Mouse (Mus musculus) layer of hippocampus, adult 11-12 months (tissue): ENCODE measurements around the gene Eef1akmt3.
A peak's percentile ranks its signal among the peaks of the same experiment; 100 is the strongest.

Experiments
- DNase-seq: peaks from one replicate; pipeline ENCODE4 v3.0.0; 2022; ENCODE audit warnings: low spot score

Gene Eef1akmt3

DNA sequence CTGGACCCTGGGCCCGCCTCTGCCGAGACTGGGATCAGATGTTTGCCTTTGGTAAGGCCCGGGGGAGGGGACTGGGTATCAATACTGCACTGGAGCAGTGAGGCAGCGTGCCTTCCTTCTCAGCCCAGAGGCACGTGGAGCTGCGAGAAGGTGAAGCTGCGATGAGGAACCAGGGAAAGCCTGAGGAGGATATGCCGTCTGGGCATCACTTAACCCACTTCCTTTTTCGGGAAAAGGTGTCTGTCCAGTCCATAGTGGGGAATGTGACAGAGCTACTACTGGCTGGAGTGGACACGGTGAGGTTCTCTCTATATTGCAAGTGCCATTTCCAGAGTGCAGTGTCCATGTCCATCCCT is 8.8 kb upstream of the Eef1akmt3 start:
- DNase-seq, result no peak

- DNase-seq, result no peak
Measured at GRCm38 (mm10) chr10:127049395-127050118, 8.2 kb upstream of the Eef1akmt3 start.

GRCm38 (mm10) chr10:127048608-127049394 is 7.5 kb upstream of the Eef1akmt3 start:
- no peak for DNase-seq

DNA sequence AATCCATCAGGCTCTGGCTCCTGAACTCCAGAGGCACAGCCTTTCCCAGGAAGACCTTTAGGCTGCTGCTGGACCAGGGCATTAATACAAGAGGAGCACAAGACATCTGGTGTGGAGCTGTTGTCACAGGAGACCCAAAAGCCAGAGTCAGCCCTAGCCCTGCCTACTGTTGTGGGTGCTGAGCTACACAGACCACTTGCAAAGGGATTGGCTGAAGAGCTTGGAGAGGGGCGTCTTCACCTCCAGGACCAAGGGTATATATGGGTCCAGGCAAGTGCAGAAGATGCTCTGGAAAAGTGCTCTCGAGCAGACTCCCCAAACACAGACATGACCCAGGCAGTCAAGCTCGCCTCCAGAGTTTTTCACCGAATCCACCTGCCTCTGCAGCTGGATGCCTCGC is 6.6 kb upstream of the Eef1akmt3 start, which contains the start of gene Cyp27b1:
TSS of gene Cyp27b1 (plus strand) at position 297 of the 400 bp plus-strand sequence.
- DNase-seq, result no peak

DNA sequence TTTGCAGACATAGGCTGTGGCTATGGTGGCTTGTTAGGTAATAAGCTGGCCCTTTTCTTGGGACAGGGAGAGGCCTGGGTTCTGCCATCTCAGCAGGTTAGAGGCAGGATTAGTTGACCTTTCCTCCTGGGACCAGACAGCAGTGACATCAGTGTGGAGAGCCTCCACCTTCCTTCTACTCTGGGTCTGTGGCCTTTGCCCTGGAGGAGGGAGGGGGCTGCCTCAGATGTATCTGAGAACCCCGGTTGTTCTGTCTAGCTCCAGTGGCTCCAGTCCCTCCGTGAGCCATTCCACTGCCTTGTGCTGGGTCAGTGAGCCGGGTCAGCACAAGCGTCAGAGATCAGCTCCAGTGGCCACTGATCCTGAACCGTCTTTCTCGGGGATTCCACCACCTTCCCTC is 1.9 kb upstream of the Eef1akmt3 start:
- DNase-seq, result no peak

- no peak for DNase-seq
Measured at GRCm38 (mm10) chr10:127042468-127043115, 1.3 kb upstream of the Eef1akmt3 start.

GRCm38 (mm10) chr10:127041774-127042338 is 543 bp upstream of the Eef1akmt3 start:
- peak; percentile 90 for DNase-seq

GRCm38 (mm10) chr10:127040569-127041214 is 621 bp downstream of the Eef1akmt3 start:
- no peak for DNase-seq

DNA sequence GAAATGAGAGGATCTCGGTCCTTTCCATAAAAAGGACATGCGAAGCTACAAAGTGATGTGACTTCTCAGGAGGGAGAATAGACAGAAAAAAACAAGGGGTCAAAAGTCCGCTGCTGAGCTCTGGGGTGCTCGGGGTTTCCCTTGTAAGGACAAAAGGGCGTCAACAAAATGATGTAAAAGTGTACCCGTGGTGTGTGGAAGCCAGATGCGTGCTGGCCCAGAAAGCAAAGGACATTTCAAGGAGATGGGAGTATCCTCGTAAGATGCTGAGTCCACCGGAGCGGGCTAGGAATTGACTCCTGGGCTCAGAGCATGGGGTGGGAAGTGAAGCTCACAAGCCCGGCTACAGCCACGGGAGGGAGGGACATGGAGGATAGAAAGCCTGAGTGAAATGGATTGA is 3.7 kb downstream of the Eef1akmt3 start:
- DNase-seq, result no peak

- DNase-seq, result no peak
Measured at GRCm38 (mm10) chr10:127036273-127036672, 5.0 kb downstream of the Eef1akmt3 start.

DNA sequence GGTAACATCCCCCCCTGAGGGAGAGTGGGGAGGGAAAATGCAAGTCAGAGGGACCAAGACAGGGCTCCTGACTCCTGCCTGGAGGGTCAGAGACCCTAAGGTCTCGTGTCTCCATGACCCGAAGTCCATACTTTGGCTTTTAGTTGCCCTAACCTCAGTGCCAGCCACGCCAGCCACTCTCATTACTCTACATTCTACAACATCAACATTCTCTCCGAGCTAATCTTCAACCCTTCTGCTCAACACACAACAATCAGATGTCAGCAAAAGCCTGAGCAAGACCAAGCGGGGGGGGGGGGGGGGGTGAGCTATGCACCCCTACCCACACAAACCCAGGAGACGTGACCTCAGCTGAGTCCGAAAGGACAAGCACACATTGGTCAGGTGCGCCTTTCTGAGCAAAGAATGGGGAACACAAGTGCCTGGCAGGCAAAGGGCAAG is 8.0 kb downstream of the Eef1akmt3 start:
- no peak for DNase-seq

DNA sequence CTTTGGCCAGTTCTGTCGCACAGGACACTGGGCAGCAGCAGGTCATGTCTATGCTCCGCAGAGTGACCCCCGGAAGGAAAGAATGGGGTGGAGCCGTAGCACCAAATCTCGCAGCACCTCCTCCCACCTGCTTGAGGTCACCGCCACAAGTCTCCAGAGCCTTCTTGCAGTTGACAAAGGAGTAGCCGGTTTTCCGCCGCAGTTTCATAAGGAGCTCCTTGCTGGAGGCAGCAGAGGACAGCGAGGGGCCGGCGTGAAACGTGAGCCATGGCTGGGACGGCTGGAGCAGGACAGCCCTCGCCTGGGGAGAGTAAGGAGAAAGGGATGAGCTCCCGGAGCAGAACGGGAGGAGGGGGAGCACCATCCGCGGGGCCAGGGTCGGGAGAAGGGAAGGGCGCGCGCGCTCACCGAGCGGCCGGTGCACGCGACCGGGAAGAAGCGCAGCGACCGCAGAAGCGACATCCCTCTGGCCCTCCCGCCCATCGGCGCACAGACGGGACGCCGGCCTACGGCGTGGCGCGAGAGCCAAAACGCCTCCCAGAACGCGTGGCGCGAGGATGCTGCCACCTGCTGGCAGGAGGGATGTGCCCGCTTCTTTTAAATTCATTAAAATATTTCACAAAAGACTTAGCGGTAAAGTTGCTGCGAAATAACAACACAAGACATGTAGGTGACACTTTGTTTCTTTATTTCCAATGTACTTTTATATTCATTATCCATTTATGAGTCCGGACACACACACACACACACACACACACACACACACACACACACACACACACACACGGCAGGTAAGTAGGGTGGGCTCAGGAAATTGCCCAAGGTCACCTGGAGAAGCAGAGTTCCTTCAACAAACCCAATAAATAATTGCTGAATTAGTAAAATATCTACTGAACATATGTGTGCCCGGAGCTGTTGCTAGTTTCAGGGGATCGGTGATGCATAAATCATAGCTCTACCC is 10.7 kb downstream of the Eef1akmt3 start, which contains the start of gene Tsfm:
TSS of gene Tsfm (minus strand) at position 505 of the 961 bp plus-strand sequence.
- DNase-seq, result peak; percentile 91

- DNase-seq, result no peak
Measured at GRCm38 (mm10) chr10:127018422-127018821, 22.9 kb downstream of the Eef1akmt3 start.

DNA sequence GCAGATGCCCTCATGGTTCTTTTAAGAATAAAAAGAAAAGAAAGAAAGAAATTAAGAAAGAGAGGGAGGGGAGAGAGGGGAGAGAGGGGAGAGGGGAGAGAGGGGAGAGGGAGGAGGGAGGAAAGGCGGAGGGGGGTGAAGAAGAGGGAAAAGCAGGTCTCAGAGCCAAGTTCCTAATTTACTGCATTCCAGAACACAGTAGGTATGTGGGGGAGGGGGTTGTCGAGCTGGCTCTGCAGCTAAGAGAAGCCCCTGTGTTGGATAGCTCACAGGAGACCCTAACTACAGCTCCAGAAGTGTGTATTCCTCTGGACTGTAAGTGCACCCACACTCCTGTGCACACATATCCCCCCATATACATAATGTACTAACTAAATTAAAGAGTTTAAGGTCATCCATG is 24.2 kb downstream of the Eef1akmt3 start:
- no peak for DNase-seq

GRCm38 (mm10) chr10:127016488-127016887 is 24.8 kb downstream of the Eef1akmt3 start:
- no peak for DNase-seq

DNA sequence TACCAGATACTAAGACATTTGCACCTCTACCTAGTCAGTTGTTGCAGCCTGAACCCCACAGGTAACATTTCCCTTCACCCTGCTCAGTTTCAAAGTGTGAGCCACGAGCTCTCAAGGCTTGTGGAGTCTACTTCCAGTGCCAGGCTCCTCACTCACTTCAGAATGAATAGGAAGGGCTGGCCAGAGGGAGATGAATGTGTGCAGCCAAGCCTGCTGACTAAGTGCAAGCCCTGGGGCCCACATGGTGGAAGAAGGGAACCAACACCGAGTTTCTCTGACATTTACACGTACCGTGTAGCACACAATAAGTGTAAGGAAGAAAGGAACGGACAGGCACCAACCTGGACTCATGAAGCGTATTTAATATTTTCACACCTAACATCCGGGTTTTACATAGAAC is 37.5 kb downstream of the Eef1akmt3 start:
- DNase-seq, result no peak

DNA sequence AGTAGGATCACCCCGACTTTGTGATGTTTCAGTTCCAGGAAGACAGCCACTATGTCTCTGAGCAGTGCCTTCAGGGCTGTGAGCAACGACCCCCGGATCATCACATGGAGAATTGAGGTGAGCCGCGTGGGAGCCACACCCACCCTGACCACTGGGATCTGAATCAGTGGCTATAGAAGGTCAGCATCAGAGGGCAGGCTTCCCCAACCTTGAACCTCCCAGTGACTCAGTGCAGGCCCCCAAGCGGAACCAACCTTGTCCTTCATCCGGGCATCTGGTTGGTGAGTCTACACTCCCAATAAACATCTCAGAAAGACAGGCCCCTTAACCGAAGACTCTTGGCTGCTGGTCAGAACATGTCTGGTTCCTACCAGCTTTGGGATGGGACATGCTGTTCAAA is 38.0 kb downstream of the Eef1akmt3 start:
- no peak for DNase-seq

GRCm38 (mm10) chr10:127002765-127003164 is 38.5 kb downstream of the Eef1akmt3 start:
- no peak for DNase-seq

DNA sequence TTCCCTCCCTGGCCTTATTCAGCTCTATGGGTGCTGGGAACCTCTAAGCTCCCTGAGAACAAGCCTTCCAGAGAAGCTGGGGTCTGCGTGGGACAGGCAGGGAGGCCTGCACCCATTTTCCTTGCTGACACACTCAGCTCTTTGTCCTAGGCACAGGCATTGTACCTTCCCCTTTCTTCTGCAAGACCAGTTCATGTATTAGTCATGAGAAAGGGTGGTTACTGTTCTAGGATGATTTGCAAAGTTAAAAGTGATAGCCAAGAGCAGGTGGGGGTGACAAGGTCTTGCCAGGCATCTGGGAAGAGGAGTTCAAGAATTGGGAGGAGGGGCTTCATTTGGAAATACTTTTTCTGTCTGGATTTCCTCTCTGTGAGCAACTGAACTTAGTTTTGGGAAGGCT is 39.3 kb downstream of the Eef1akmt3 start:
- DNase-seq, result no peak

DNA sequence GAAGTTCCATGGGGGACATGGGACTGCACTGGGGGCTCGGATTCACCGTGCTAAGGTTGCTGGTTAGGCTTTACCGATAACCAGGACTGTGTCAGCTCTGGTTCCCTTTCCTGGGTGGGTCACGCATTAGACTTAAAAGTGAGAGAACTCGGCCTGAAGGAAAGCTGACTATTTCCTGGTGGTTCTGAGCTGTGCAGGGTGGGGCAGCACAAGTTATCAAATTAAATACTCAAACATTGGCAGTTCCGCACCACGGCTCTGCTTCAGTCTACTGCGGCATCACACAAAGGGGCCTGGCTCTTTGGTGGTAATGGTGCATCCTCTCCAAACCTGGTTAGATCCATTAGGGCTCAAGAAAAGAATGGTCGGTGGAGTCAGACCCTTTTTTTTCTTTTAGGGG is 40.0 kb downstream of the Eef1akmt3 start:
- DNase-seq, result no peak

DNA sequence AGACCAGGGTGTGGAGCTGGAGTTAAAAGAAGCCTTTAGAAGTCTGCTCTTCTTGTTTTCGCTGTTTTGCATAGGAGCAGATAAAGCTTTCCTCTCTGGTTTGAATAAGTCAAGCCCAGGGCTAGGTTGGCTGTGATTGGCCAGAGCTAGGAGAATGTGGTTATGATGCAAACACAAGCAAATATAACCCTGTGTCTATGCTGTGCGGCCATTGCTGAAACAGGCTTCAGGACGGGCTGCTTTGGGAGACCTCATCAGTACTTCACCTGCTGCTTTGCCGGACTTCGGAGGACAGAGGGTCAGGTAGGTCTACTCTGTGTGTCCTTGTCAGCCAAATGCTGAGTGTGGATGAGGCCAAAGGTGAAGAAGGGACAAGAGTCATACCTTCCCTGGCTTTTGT is 40.8 kb downstream of the Eef1akmt3 start, which contains the start of gene Avil:
TSS of gene Avil (plus strand) at position 181 of the 400 bp plus-strand sequence.
- DNase-seq, result no peak
